Mouse (Mus musculus) Patski (cell line): ENCODE data around the gene Traf2. TPM values are rescaled to one million over a fixed set of nuclear protein-coding genes. Genes with fewer than 3 reads are reported as not detected.

ENCODE experiments used
- ATAC-seq: fragments of 100-300 bp; one replicate; pipeline ENCODE4 v1.8.0; 2021
- CTCF ChIA-PET: fragments of 350-600 bp; sonication (Branson Sonifier 250); formaldehyde crosslinking; loops from one replicate; lab custom pipeline; 2022; ENCODE audit warnings: inconsistent platforms; lab: Charles Lee
- POLR2A ChIA-PET: fragments of 350-600 bp; sonication (Branson Sonifier 250); formaldehyde crosslinking; loops from one replicate; lab custom pipeline; 2022; ENCODE audit warnings: antibody characterized with exemption, inconsistent platforms; lab: Charles Lee
- DNase-seq: peaks from one replicate; pipeline ENCODE4 v3.0.0-alpha.2; 2011; ENCODE audit warnings: low read depth, low spot score
- H3K27me3 ChIP-seq: fragments of 371-371 bp; one replicate; pipeline ENCODE4 v1.5.1; 2021
- CTCF ChIP-seq: fragments of 100-300 bp; IDR thresholded peaks from one replicate; pipeline ENCODE4 v1.5.1; 2021
- in situ Hi-C: fragments of 300-500 bp; cut with MboI; formaldehyde crosslinking; loops from 3 replicates; pipeline ENCODE4 v1.11.1; 2018; ENCODE audit warnings: low pct_unique_long_range_greater_than_20kb, mixed read lengths
- polyA plus RNA-seq: library from polyadenylated mRNA; unstranded; gene quantifications from one replicate; pipeline ENCODE4 v1.2.3, GENCODE M21; 2021

The Traf2 gene
- polyA plus RNA-seq, 1 experiment from 2014 or later: 30.4 TPM

GRCm38 (mm10) chr2:25526510-25527302 is 20.0 kb downstream of the Traf2 start:
- no peak for DNase-seq
- ATAC-seq: no peak
- in situ Hi-C loops: no loop called here
- TF ChIP-seq CTCF: no peak
- H3K27me3 ChIP-seq: no peaks in the 10 kb centered on the region
- ChIA-PET CTCF (interaction anchor here (1.5 to 2.5 kb wide), 2 partner anchors 7 to 13 kb away, joined by 4 to 8 read pairs; no protein-coding TSS in a partner anchor), POLR2A (interaction anchor here (0.6 to 1.1 kb wide), 2 partner anchors 13 to 30 kb away, joined by 3 to 4 read pairs; no protein-coding TSS in a partner anchor)

DNA sequence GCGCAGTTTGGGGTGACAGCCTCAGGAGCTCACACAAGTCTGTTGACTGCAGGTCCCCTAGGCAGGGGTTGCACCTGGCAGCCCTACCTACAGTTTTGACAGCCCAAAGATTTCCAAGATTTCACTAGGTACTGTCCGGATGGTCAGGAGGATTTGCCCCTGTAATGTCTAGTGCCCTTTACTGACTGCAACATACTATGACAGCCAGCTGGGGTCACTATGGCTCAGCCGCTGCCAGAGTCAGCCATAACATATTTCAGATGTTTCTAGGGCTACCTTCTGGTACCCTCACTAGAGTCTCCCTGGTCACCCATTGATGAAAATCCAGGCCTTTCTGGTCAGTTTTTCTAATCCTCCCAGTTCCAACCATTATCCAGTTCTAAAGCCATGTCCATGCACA is 36.8 kb downstream of the Traf2 start:
- in situ Hi-C loops: no loop called here
- TF ChIP-seq CTCF: no peak
- POLR2A ChIA-PET: interaction anchor here (0.5 kb wide), 1 partner anchor 11 kb away, joined by 3 read pairs; no protein-coding TSS in a partner anchor
- CTCF ChIA-PET: interaction anchor here (0.8 to 4.7 kb wide), 4 partner anchors 12 to 51 kb away, joined by 4 to 35 read pairs (median 6); partner anchors contain the start of gene Traf2
- ATAC-seq: no peak
- DNase-seq: no peak
- H3K27me3 ChIP-seq: no peaks in the 10 kb centered on the region

DNA sequence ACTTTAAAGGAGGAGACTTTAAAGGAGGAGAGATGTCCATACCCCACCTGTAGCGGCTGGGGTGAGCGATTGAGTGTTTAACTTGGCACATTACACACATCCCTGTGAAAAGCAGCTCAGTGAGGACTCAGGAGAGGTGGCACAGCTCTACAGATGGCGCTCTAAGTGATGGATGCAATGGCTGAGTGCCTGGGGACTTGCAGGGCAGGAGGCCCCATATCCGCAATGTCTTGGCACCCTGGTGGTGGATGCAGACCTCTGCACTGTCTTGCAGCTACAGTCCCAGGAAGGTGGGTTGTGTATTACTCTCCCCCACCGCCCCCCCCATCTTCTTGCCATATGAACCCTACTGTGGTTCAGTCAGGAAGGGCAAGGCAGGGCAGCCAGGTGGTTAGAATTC is 39.8 kb downstream of the Traf2 start:
- no peaks in the 10 kb centered on the region for H3K27me3 ChIP-seq
- no peak for TF ChIP-seq CTCF
- DNase-seq (no peak), ATAC-seq (no peak)
- ChIA-PET CTCF (interaction anchor here (0.6 to 1.4 kb wide), 2 partner anchors 59 to 74 kb away, joined by 3 read pairs; no protein-coding TSS in a partner anchor), POLR2A (no interaction called here)
- in situ Hi-C loops: no loop called here

DNA sequence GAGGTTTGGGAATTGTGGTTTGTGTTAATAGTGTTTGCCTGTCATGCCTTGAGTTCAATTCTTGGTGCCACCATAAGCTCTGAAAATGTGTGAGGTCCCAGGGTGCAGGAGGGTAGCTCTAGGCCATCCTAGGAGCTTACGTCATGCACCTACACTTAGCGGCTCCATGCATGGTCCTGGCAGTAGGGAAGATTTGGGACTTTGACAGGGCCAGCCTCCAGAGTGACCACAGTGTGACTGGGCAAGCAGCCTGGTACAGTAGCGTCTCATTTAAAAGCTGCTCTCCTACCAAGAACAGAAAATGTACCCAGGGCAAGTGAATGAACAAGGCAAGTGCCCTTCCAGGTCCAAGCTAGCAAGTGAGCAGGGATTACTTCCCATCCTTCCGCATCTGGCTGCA is 40.9 kb downstream of the Traf2 start:
- DNase-seq: no peak
- POLR2A ChIA-PET: no interaction called here
- no peaks in the 10 kb centered on the region for H3K27me3 ChIP-seq
- in situ Hi-C loops: no loop called here
- ATAC-seq: no peak
- no peak for TF ChIP-seq CTCF
- CTCF ChIA-PET: no interaction called here

- POLR2A ChIA-PET: interaction anchor here (1.0 kb wide), 1 partner anchor 44 kb away, joined by 3 read pairs; no protein-coding TSS in a partner anchor
- in situ Hi-C loops: no loop called here
- ATAC-seq (no peak), DNase-seq (no peak)
- no peak for TF ChIP-seq CTCF
- CTCF ChIA-PET: no interaction called here
- H3K27me3 ChIP-seq: no peaks in the 10 kb centered on the region
These were observed 41.7 kb downstream of the Traf2 start for GRCm38 (mm10) chr2:25505000-25505399.

- CTCF ChIA-PET: no interaction called here
- DNase-seq (no peak), ATAC-seq (no peak)
- in situ Hi-C loops: no loop called here
- TF ChIP-seq CTCF: no peak
- no peaks in the 10 kb centered on the region for H3K27me3 ChIP-seq
- POLR2A ChIA-PET: interaction anchor here (0.7 to 1.0 kb wide), 2 partner anchors 43 to 44 kb away, joined by 3 read pairs; no protein-coding TSS in a partner anchor
These were observed 42.2 kb downstream of the Traf2 start for GRCm38 (mm10) chr2:25504538-25504937.

- DNase-seq: no peak
- ChIA-PET CTCF (interaction anchor here (1.3 kb wide), 1 partner anchor 23 kb away, joined by 3 read pairs; no protein-coding TSS in a partner anchor), POLR2A (interaction anchor here (2.7 kb wide), 1 partner anchor 45 kb away, joined by 9 read pairs; no protein-coding TSS in a partner anchor)
- TF ChIP-seq CTCF: no peak
- ATAC-seq: no peak
- H3K27me3 ChIP-seq: no peaks in the 10 kb centered on the region
- in situ Hi-C loops: no loop called here
These were observed 44.0 kb downstream of the Traf2 start for GRCm38 (mm10) chr2:25502726-25503125.

DNA sequence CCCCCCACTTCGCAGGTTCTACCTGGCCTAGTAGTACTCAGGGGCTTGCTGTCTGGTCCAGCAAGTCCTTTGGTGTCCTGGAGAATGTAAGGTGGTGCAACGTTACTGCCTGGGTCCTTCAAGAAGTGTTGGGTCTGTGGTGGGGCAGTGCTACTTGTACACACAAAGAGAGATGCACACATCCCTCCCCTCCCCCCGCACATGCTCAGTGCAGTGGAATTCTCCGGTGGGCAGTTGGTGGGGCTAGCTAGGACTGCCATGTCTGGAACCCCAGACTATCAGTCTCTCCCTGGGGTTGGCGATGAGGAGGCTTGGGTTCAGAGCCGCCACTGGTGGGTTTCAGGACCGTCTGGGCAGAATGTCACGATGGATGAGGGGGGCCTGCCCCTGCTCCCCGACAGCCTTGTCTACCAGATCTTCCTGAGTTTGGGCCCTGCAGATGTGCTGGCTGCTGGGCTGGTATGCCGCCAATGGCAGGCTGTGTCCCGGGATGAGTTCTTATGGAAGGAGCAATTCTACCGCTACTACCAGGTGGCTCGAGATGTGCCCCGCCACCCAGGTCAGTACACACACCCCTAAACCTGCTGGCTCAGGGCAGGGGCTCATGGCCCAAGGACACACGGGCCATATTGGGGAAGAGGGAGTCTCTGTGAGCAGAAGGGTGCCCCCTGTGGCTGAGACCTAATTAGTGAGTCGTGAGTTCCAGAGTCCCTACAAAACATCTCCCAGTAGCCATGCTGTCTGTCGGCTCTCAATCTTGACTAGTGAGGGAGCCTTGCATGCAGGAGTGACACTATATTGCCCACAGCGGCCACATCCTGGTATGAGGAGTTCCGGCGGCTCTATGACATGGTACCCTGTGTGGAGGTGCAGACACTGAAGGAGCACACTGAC is 44.9 kb downstream of the Traf2 start, which contains the start of gene C8g:
Gene C8g, minus strand, starts transcription at position 127 of the 894 bp plus-strand sequence.
- CTCF ChIA-PET: interaction anchor here (1.3 kb wide), 1 partner anchor 22 kb away, joined by 3 read pairs; no protein-coding TSS in a partner anchor

GRCm38 (mm10) chr2:25500576-25501405 is 45.9 kb downstream of the Traf2 start, which contains the start of gene Fbxw5:
Fbxw5 (plus strand) TSS chr2:25500750.
- TF ChIP-seq CTCF: no peak
- no peaks in the 10 kb centered on the region for H3K27me3 ChIP-seq
- DNase-seq (peak; percentile 78), ATAC-seq (peak; percentile 60)
- ChIA-PET CTCF (no interaction called here), POLR2A (interaction anchor here (0.6 to 2.7 kb wide), 2 partner anchors 39 to 47 kb away, joined by 3 to 9 read pairs; no protein-coding TSS in a partner anchor)
- in situ Hi-C loops: no loop called here

More for the DNA sequence above, 44.9 kb downstream of the Traf2 start, which contains the start of gene C8g:
- no peak for DNase-seq
- no peak for TF ChIP-seq CTCF
- POLR2A ChIA-PET: interaction anchor here (2.7 kb wide), 1 partner anchor 46 kb away, joined by 9 read pairs; no protein-coding TSS in a partner anchor
- ATAC-seq: no peak
- in situ Hi-C loops: no loop called here
- no peaks in the 10 kb centered on the region for H3K27me3 ChIP-seq
